Mouse (Mus musculus) layer of hippocampus, postnatal 14 days (tissue): ENCODE results near the gene Akr1c6. TPM values are rescaled to one million over a fixed set of nuclear protein-coding genes. Genes with fewer than 3 reads are reported as not detected.
"Not testable (repeated sequence)": the region's sequence is repeated elsewhere in the genome, so short reads cannot be mapped to it uniquely, and the experiment has no call there.

ENCODE experiments used
- DNase-seq, 2 experiments: peaks; one replicate each; pipeline ENCODE4 v3.0.0; 2021 to 2022; ENCODE audit warnings: low spot score in 2 of 2, mixed read lengths in 1 of 2
- long read RNA-seq, 2 experiments: library from polyadenylated mRNA; stranded (forward); transcript quantifications; one replicate each; pipeline ENCODE4 v2.0.0; 2021
- total RNA-seq, 2 experiments: library from RNA; stranded (reverse); gene quantifications; 2 replicates each; pipeline ENCODE4 v1.2.3; 2021

The Akr1c6 gene
- total RNA-seq: not detected
- long read RNA-seq, experiment 1: 0 reads
- long read RNA-seq, experiment 2: 0 reads

DNA sequence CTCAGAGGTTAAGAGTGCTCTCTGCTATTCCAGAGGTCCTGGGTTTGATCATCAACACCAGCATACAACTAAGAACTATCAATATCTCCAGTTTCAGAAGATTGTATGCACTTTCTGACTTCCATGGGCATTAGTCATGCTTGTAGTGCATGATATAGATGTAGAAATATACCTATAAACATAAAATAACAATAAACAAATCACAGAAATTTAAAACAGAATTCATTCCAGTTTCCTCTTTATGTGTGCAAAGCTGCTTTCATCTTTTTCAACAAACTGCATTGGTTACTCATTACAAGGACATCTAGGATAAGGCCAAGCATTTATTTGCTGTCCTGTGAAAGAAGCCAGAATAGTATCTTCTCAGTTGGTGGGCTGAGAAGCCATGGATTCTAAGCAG lies at the start of gene Akr1c6:
Akr1c6 (plus strand) TSS at position 301 of the 400 bp plus-strand sequence.
- DNase-seq: no peak

DNA sequence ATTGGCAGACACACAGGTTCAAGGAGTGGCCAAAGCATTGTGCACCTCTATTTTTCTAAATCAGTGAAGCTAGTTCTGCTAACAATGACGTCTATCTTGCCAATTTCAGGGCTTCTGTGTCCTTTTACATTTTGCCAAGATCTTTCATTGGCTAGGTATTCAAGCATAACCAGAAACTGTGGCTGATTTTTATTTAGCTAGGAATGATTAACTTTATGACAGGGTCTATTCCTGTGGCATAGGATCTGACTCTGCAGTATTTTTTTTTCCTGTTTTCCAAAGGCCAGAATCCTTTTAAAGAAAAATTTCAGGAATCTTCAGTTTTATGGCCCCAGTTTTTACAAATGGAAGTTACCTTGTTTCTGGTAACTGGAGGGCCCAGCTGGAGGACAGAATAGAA lies 49.2 kb upstream of the Akr1c6 start:
- no peak for DNase-seq

DNA sequence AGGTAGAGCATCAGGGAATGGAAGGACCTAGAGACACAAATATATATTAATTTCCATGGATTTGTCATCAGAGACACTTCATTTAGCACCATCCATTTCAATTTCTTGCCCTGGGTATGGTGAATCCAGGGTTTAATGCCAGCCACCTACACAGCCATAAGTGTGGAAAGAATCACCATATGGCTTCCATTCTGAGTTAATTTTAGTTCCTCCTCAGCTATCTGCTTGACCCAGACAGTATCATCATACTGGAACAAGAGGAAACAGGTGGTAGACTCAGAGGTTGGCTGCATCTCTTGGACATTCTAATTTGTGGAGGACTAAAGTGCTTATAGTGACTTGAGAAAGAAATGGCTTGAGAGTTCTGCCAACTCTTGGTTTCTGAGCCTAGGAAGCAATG lies 48.6 kb upstream of the Akr1c6 start:
- DNase-seq: no peak

DNA sequence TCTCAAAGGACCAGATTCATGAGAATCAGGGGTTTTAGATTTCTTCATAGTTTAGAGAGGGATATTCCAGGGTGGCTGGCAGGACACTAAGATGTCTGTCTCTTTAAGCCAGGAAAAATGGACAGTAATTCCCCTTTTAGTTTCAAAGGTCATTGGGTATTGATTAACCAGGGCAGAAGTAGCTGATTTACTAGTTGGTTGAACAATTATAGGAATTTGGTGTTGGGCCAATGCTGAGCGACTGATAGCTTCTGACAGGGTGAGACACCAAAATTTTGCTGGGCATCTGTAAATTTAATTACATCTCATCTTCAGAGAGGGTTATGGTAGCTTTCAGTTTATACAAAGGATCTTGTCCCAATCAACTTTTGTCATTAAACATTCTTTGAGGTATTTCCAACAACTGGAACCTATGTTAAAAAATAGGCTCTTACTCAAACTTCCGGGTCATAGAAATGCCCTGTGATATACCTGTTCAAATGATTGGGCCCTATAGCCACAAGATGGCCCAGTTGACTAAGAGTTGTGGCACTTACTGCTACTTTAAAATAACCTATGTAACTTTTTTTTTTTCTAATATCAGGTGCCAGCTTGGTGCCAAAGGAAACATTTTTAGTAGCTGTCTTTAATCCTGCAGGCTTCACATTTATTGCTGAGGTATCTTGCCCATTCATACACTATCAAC lies 45.2 kb upstream of the Akr1c6 start:
- DNase-seq: no peak

DNA sequence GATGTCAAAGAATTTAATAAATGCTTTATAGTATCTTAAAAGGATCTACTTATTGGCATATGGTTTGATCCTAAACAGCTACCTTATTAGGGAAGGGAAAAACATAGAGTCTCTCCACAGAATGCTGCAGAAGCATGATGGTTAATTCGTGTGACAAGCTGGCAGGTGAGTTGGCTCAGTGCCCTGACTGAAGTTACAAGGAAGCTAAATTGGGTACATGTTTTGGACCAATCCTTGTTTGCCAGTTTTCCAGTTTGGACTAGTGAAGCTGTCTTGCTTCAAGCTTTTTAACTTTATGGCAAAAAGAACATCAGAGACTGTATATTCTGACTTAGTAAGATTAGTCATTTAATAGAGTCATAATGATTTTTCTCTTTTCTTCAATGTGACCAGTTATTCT lies 33.7 kb upstream of the Akr1c6 start:
- not testable (repeated sequence) for DNase-seq

DNA sequence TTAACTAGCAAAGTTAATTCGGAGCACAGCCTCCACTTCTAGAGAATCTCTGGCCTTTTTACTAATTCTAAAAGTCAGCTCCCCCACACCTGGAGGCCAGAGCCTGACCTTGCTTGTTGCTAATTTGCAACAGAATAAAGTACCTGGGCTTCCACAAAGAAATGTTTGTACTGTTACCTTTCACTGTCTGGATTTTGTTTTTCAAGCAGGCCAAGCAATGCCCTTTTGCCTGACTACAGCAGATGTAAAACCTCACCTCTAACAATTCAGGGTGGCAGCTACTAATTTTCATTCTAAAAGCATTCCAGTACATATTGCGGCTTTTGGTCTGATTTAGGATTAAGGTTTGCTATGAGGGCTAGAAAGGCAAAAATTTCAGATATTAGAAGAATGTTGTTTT lies 33.3 kb upstream of the Akr1c6 start:
- no peak for DNase-seq

DNA sequence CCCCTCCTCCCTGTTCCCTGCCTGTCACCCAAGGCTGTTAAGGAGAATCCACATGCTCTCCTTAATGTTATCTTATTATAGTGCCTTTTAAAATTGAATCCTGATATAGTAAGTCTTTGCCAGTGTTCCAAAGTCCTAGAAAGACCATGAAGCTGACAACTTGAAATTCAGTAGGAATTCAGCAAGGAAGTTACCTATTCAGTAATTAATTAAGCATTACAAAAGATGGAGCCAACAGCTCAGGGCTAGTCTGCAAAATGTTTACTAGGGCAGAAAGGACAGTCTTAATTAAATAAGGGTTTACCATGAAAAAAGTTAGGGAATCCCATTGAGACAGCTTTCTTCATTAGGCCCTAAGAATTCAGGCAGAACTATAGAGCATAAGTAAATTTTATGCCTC lies 31.9 kb upstream of the Akr1c6 start:
- no peak for DNase-seq

DNA sequence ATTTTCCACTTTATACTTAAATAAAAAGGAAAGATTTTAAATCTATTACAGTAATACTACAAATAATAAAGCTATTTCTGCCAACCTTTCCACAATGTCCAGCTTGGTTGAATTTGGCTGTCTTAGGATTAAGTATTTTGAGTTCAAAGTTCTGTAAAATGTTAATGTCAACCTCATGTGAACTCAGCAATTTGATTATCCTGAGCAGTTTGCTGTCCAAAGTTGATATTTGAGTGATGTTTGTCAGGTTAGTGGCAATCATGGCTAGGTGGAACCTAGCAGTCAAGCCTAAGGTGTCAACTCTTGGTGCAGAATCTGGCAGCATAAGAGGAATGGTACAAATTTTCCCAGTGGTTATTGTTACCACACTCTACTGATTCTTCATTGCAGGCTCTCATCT lies 29.4 kb upstream of the Akr1c6 start:
- no peak for DNase-seq

DNA sequence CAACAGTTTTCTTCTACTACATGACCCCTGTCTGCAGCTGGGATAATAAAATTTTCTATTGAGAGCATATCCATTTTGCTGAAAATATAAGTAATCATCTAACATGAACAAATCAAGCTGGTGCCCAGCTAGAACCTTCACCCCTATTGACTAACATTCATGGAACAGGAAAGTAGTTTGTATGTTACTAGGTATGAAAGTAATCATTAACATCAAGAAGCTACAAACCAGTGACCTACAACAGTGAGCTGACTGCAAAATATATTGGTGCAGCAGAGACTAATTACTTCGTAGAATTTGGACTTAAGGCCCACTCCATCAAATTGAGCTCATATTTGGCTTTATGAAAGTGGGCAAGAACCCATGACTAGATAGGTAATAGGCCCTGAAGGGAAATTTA lies 27.3 kb upstream of the Akr1c6 start:
- DNase-seq: no peak

DNA sequence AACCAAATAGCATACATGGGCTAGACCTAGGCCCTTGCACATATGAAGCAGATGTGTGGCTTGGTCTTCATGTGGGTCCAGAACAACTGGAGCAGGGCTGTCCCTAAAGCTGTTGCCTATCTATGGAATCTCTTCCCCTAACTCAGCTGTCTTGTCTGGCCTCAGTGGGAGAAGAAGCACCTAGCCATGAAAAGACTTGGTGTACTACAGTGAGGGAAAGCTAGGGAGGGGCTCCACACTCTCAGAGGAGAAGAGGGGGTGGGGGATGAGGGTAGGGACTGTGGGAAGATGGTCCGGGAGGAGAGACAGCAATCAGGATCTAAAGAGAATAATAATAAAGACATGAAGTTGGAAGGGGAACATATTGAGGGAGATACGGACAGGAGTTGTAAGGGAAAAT lies 5.5 kb upstream of the Akr1c6 start:
- DNase-seq: no peak

DNA sequence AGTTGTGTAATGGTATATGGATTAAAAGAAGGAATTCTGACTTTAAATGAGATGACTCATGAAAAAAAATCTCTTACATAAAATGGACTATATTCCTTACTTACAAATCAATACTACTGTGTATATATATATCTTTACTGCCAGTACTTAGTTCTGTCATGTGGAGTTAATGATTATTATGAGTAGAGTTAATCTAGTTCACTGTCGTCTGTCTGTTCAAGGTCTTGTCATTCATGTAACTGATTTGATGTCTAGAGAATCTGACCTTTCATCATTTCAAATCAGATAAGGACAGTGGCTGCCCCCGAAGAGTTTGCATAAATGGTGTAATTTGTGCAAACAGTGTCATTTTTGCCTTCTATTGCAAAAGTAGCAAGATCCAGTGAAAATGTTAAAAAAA lies 5.1 kb upstream of the Akr1c6 start:
- DNase-seq: no peak

DNA sequence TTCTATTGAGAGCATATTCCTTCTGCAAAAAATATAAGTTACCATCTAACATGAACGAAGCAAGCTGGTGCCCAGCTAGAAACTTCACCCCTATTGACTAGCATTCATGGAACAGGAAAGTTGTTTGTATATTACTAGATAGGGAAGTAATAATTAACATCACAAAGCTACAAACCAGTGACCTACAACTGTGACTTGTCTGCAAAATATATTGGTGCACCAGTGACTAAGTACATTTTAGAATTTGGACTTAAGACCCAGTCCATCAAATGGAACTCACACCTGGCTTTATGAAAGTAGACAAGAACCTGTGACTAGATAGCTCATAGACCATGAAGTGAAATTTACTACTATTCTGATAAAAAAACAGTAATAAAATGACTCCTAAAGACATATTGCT lies 3.0 kb upstream of the Akr1c6 start:
- DNase-seq: no peak

DNA sequence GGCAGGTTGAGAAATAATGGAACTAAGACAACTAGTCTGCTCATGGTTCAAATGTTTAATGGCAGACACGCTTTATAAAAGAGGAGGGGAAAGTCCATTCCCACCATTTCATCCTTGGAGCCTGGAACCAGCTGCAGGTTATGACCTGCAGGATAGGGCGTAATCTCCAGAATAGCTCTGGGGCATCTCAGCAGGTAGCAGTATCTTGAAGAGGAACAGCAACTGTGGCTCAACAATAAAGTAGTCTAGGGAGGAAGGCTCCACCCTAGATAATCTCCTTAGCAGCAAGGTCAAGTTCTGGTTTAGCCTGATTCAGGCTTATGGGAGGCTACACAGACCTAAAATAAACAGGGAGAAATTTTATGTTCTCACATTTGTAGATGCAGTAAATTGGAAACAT lies 31.5 kb downstream of the Akr1c6 start:
- DNase-seq: no peak

DNA sequence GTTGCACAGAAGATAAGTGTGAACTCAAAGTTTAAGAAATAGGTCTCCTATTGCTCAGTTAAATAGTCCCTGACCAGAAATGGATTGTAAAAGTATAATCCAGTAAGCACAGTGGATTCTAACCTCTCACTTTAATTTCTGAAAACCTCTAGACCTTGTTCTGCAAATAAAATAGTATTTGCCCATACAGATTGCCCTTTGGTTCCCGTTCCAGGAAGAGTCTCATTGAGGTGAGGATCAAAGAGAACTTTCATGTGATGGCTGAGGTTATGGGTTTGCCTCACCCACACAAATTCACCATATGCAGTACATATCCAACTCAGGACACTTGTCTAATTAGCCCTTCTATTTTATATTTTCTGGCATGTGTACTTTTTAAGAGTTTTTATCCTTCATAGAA lies 33.8 kb downstream of the Akr1c6 start:
- no peak for DNase-seq

Other genes starting within 250 kb of the Akr1c6 start
- gene Akr1c13, start 243.2 kb upstream of the Akr1c6 start, total RNA-seq: 1 to 10 TPM in 1 of 2 experiments, under 1 TPM in 1; 0.35 to 1.7 TPM
- under 1 TPM in 1 of 2 experiments, not detected in 1; 0.18 TPM for gene Akr1c19, start 205.6 kb upstream of the Akr1c6 start, total RNA-seq
- gene Akr1c12, start 154.9 kb upstream of the Akr1c6 start, total RNA-seq: not detected
- not detected for gene Akr1c20, start 89.0 kb downstream of the Akr1c6 start, total RNA-seq
- not detected for gene Akr1c21, start 139.8 kb downstream of the Akr1c6 start, total RNA-seq
- gene Akr1e1, start 174.9 kb downstream of the Akr1c6 start, total RNA-seq: 10 to 100 TPM; 16.7 to 18.4 TPM